Mouse (Mus musculus): ENCODE data around the gene Ccdc3.
"Not testable (repeated sequence)": the region's sequence is repeated elsewhere in the genome, so short reads cannot be mapped to it uniquely, and the experiment has no call there.

Gene Ccdc3

DNA sequence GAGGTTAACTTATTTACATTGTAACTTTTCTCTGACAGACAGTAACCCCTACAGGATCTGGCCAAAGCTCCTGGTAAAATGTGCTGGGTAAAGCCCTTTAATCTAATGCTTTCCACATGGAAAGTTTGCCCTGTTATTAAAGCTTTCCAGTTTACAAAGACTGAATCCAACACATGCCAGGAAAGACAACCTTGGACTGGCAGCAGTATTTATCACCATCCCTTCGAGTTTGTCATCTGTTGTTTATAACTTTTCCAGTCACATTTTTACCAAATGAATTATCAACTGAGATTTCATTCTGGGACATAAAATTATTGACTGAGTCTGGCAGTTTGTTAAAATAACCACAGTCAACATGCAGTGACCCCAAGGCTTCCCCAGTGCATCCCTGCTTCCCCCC, 77.0 kb downstream of the Ccdc3 start:
- DNase-seq (ENCODE audit: low spot score): no peak

DNA sequence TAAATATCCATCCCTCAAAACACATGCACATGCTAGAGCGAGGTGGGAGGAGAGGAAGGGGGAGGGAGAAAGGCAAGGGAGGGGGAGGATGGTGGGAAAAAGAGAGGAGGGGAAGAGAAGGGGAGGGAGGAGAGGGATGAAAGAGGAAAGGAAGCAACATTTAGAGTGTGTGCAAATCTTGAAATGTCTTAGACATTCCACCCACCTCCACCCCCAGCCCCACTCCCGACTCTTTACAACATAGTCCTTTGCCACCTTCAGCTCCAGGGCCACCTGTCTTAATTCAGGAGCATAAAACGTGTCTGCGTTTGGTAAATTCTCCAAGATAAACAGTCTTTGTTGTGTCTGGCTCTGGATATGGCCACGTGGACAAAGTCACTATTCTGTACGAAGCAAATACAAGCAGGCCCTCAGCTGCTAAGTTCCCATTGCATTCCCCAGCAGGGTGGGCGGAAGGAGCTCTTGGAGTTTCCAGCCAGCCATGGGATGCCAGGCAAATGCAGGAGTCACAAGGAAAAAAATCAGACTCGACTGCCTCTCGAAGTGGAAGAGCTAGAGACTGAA, 77.8 kb downstream of the Ccdc3 start:
- DNase-seq (ENCODE audit: low spot score): no peak

DNA sequence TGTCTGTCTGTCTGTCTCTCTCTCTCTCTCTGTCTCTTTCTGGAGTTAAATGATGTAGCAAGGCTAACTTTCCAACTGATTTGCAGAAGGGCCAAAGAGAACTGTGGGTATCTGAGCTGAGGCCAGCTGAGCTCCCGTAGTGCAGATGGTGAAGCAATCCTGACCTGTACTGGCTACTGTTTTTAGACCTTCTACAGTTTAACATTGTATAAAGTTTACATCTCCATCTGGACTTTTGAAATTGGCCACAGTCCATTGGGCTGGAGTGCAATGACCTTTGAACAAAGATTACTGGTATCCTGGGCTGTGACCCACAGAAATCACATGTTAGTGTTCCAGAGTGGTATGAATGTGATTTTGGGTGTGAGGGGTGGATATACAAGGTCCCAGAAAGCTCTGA, 81.6 kb downstream of the Ccdc3 start:
- no peak for DNase-seq (ENCODE audit: low spot score)

DNA sequence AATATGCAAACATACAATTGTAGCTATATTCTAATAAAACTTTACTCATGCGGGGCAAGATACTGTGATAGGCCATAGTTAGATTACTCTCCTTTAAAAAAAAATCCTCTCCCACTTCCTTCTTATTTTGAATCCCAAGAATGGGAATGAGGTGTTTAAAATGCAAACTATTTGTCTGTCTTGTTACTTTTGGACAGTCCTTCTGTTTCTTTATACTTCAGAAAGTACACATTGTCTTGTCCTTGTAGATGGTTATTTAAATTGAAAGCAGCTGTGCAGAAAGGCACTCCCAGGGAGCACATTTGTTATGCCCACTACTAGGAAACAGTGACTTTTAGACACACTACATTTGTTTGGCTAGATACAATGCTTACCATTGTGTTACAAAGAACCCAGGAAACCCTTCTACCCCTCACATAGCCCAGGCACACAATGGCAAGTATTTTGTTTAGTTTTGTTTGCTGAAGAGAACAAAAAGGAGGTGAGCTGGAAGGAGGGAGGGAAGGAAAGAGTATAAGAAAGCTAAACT, 82.3 kb downstream of the Ccdc3 start:
- no peak for DNase-seq (ENCODE audit: low spot score)

DNA sequence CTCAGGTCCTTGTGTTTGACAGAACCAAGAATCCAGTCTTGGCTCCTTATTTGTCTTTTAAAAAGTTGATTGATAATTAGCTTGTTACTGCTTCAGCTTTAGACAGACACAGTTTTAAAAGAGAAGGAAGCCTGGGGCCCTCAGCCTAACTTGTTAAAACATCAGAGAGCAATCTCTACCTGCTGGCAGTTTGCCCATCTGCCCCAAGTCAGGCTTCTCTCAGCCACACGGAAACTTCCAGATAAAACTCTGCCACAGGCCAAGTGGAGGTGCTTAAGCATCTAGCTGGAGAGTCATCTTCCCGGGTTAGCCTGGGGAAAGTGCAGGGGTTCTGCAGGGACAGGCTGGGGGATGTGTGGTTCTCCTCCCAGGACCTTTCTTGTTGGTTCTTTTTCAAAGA, 85.0 kb downstream of the Ccdc3 start:
- no peak for DNase-seq (ENCODE audit: low spot score)

DNA sequence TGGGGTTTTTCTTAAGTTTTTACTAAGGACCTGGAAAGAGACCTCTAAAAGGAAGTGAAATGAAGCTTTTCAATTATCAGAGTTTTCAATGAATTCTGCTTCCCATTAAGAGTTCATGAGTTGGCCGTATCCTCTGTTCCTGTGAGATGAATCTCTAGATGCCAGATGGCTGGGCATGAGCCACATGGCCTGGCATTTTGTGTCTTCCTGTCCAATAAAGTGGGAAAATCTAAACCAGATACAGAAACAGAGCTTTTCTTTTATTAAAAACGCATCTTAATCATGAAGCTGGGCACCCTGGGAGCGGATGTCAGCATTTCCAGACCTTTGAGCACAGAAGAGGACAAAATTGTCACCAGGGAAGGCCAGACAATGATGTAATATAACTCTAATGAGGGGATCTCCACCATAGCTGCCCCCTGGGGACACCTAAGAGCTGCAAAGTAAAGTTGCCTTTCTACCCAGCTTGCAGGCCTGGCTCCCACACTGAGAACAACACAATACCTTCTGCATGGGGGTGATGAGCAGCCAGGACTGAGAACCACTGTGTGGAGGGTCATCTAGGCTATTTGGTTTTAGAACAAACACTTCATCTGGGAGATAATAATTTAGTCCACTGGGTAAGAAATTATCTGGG, 99.4 kb downstream of the Ccdc3 start:
- DNase-seq (ENCODE audit: low spot score): no peak

DNA sequence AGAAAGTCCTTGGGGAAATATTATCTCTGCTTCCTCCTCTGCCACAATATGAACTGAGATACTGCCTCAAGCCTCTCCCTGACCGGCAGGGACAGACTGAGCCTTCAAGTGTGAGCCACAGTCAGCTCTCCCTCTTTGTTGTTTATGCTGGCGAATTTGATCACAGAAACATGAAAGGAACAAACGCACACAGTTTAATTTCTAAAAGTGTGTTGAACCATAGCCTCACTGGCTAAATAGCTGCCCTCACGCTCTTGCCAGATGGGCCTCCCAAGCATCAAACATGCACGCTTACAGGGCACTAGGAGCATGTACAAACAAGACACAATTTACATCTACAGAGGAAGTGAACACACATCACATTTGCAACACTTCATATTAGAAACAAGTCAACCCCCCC, 100.3 kb downstream of the Ccdc3 start:
- no peak for DNase-seq (ENCODE audit: low spot score)

DNA sequence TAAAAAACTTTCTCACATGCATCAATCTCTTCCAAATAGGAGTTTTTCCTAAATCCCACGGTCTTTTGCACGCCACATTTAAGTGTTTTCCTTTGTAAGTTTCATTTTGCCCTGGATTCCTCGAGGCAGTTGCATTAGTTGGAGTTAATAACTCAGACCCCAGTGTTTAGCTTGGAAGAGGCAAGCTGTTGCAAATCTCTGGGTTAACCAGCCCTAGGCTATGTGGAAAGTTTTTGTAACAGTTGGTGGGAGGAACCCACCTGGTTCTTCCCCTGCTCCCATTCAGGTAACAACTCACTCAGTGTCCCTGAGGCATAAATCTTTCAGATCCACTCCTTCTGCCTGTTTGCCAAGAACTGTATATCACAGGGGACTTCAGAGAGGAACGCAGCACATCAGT, 101.9 kb downstream of the Ccdc3 start:
- no peak for DNase-seq (ENCODE audit: low spot score)

DNA sequence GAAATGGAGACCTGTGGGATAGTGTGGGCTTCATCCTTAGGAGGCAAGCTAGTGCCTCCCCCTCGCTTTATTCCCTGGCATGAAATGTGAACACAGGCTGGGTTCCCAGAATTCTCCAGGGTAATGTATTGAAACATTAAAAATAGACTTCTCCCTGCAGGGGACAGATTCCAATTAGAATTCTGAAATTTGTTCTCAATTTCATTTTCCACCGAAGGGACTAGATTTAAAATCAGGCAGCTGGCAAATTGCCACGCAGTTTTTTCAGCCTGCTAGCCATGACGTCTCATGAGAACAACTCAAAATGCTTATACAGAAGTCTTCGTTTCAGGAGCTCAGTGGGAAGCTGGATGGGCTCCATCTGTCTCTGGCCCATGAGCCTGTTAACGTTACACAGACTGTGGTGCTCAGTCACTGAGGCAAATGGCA, 103.9 kb downstream of the Ccdc3 start:
- no peak for DNase-seq (ENCODE audit: low spot score)

DNA sequence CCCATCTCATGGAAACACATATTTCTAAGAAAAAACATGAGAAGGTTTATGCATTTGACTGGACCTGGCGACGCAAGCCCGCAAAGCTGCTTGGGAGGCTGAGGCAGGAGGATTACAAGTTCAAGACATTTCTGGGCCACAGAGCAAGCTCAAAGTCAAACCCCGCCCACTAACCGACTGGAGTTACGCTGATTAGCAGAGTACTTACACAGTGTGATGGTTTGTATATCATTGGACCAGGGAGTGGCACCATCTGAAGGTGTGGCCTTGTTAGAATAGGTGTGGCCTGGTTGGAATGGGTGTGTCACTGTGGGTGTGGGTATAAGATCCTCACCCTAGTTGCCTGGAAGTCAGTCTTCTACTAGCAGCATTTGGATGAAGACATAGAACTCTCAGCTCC, 111.6 kb downstream of the Ccdc3 start:
- not testable (repeated sequence) for DNase-seq (ENCODE audit: low spot score)

DNA sequence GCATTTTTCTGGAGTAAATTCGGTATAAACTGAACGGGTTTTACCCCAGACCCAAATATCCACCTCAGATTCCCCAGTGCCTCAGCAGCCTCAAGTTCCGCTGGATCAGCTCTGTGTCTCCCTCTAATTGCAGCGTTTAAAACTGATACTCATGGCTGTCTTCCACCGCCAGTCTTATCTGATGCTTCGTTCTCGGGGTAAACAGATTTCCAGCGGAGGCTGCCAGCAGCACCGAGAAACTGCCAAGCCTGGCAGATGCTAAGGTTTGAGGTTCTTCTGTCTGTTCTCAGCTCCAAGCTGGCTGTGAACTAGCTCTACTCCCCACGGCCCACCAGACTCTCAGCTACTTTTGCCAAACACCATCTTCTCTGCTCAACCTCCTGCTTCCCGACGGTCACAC, 112.4 kb downstream of the Ccdc3 start:
- no peak for DNase-seq (ENCODE audit: low spot score)

DNA sequence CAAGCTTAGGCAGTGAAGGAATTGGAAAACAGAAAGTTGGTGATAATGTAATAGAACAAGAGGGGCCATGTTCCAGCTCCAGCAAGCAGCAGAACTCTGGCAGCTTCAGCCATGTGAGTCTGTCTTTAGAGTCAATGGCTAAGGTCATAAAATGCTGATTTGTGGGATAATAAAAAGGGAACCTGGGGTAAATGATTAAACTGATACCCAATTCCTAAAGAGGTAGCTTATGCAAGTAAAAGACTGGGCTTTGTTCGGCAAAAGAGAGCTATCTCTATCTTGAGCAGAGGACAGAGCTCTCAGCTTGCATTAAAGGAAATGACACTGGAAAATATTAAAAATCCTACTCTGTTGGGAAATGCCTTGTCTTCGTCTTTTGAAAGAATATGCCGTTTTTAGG, 120.7 kb downstream of the Ccdc3 start:
- DNase-seq (ENCODE audit: low spot score): no peak

DNA sequence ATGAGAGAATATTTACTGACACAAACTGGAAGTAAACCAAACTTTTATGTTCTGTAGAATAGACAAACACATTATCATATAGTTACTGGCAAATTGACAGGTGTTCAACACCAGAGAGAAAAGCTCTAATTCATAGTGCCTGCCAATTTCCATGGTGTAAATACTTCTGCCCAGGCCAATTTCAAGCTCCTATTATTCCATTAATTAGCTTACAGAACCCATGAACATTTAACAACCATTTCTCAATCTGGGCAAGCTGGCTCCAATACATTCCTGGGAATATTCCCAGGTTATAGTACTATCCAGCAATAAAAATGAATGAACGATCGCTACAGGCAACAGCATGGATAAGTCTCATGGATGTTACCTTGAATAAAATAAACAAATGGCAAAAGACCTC, 124.7 kb downstream of the Ccdc3 start:
- no peak for DNase-seq (ENCODE audit: low spot score)

DNA sequence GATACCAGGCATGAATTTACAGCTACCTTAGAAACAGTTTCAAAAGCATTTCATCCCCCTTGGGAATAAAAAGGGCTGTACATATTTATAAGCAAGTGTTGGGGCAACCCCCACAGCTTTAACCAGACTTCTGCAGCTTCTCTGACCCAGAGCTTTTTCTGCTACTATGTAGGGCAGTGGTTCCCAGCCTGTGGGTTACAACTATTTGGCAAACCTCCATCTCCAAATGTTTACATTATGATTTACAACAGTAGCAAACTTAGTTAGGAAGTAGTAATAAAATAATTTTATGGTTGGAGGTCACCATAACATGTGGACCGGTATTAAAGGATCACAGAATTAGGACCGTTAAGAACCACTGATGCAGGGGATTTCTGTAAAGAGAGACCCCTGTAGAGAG, 130.4 kb downstream of the Ccdc3 start:
- DNase-seq (ENCODE audit: low spot score): no peak
